Comparison of ENCODE assay signal across 1 mouse cellular context in genomic region chr11:74551568-74551967, GRCm38 (mm10).
A peak's percentile ranks its signal among the peaks of the same experiment; 100 is the strongest.
TF ChIP-seq lines count a peak whose summit lies in the region.

No protein-coding gene starts in this region.

TF ChIP-seq in MEL, 35 proteins besides CTCF, POLR2A, EP300 and RAD21 (continued from another document):
- peak; percentile 77 for TF ChIP-seq SIN3A (IDR thresholded peaks at IDR 0.05; ENCODE audit: low read length)
- no peak for TF ChIP-seq UBTF (IDR thresholded peaks at IDR 0.05; ENCODE audit: borderline replicate concordance, insufficient read depth, low read depth, low read length)
- TF ChIP-seq NRF1 (IDR thresholded peaks at IDR 0.05; ENCODE audit: insufficient read depth, low read depth, low read length, poor library complexity, severe bottlenecking): no peak
- no peak for TF ChIP-seq NELFE (IDR thresholded peaks at IDR 0.05; ENCODE audit: low read depth, low read length)
- TF ChIP-seq CHD1 (IDR thresholded peaks at IDR 0.05; ENCODE audit: low read depth, low read length): no peak
- no peak for TF ChIP-seq POLR2AphosphoS5 (IDR thresholded peaks at IDR 0.05; ENCODE audit: borderline replicate concordance, low read depth, low read length)
- TF ChIP-seq ZKSCAN1 (IDR thresholded peaks at IDR 0.05; ENCODE audit: low read depth, low read length): no peak
- TF ChIP-seq TBP (IDR thresholded peaks at IDR 0.05; ENCODE audit: low read depth, low read length): no peak
- no peak for TF ChIP-seq USF2 (IDR thresholded peaks at IDR 0.05; ENCODE audit: borderline replicate concordance in 1 of 2, insufficient read depth in 1 of 2, low read depth in 1 of 2, low read length in 2 of 2)
- no peak for TF ChIP-seq GABPA (IDR thresholded peaks at IDR 0.05; ENCODE audit: low read depth, low read length)
- no peak for TF ChIP-seq MEF2A (IDR thresholded peaks at IDR 0.05; ENCODE audit: extremely low read depth, insufficient replicate concordance, low read depth, low read length, poor library complexity, severe bottlenecking)
- TF ChIP-seq ZMIZ1 (IDR thresholded peaks at IDR 0.05; ENCODE audit: low read depth, low read length): no peak
- no peak for TF ChIP-seq POLR2AphosphoS2 (IDR thresholded peaks at IDR 0.05; ENCODE audit: low read length)
